Mouse (Mus musculus) spleen, adult 2 months (tissue): ENCODE results near the gene Vsx1. TPM values are rescaled to one million over a fixed set of nuclear protein-coding genes. Genes with fewer than 3 reads are reported as not detected.

Source experiments
- DNase-seq, 2 experiments: peaks; one replicate each; pipeline versions ENCODE4 v3.0.0 to v3.0.0-alpha.2; 2012 to 2021; ENCODE audit warnings: low spot score in 2 of 2, low read depth in 1 of 2
- H3K27ac ChIP-seq: fragments of 200-500 bp; 2 replicates; pipeline ENCODE4 v1.5.1; 2012; ENCODE audit warnings: low read length, inconsistent platforms; ENCODE audit not compliant: insufficient read depth
- H3K27me3 ChIP-seq: fragments of 200-500 bp; 2 replicates; pipeline ENCODE4 v1.6.1; 2012; ENCODE audit warnings: mild to moderate bottlenecking, moderate library complexity, low read length, inconsistent platforms; ENCODE audit not compliant: control insufficient read depth, insufficient read depth
- H3K36me3 ChIP-seq: fragments of 200-500 bp; 2 replicates; pipeline ENCODE4 v1.6.1; 2012; ENCODE audit warnings: mild to moderate bottlenecking, low read length, inconsistent platforms; ENCODE audit not compliant: control insufficient read depth, insufficient read depth
- H3K4me1 ChIP-seq: fragments of 200-500 bp; 2 replicates; pipeline ENCODE4 v1.6.1; 2011; ENCODE audit warnings: inconsistent platforms; ENCODE audit not compliant: control insufficient read depth, insufficient read depth, insufficient read length
- H3K4me3 ChIP-seq: fragments of 200-500 bp; 2 replicates; pipeline ENCODE4 v1.5.1; 2011; ENCODE audit warnings: mild to moderate bottlenecking, inconsistent platforms; ENCODE audit not compliant: insufficient read depth, insufficient read length; ENCODE audit errors: extremely low read depth
- CTCF ChIP-seq: fragments of 200-500 bp; IDR thresholded peaks from 2 replicates; pipeline ENCODE4 v1.5.1; 2011; ENCODE audit warnings: mild to moderate bottlenecking, inconsistent platforms; ENCODE audit not compliant: insufficient read depth, insufficient read length, insufficient replicate concordance; ENCODE audit errors: extremely low read depth
- POLR2A ChIP-seq: fragments of 200-500 bp; IDR thresholded peaks from 2 replicates; pipeline ENCODE4 v1.6.1; 2011; ENCODE audit warnings: low read depth, low read length, inconsistent platforms
- WGBS: fragments of 180-500 bp; shearing (Covaris S2); methylation state at CpG from one replicate; pipeline ENCODE4 v1.1.7; 2018; 5-methylcytosine and 5-hydroxymethylcytosine counted together
- polyA plus RNA-seq: library from polyadenylated mRNA; depleted of rRNA; stranded (reverse); fragments of >200 nt; gene quantifications from 2 replicates; pipeline ENCODE4 v1.2.3, GENCODE M21; 2012

Vsx1 gene
- polyA plus RNA-seq, 1 experiment: not detected

- WGBS: 46% methylated on average over 9 of the region's 9 CpGs
- no peak overlapping the region for H3K27ac ChIP-seq
- no peak overlapping the region for H3K4me3 ChIP-seq
- no peaks in the 10 kb centered on the region for H3K27me3 ChIP-seq
- H3K36me3 ChIP-seq: no peaks in the 10 kb centered on the region; the same call in 1 of the 2 replicates
- H3K4me1 ChIP-seq: peaks cover 16% of the 10 kb centered on the region; the same call in 1 of the 2 replicates
- TF ChIP-seq CTCF (no peak), POLR2A (no peak)
- DNase-seq: no peak
Observed at GRCm38 (mm10) chr2:150651366-150651765, 37.8 kb downstream of the Vsx1 start.

DNA sequence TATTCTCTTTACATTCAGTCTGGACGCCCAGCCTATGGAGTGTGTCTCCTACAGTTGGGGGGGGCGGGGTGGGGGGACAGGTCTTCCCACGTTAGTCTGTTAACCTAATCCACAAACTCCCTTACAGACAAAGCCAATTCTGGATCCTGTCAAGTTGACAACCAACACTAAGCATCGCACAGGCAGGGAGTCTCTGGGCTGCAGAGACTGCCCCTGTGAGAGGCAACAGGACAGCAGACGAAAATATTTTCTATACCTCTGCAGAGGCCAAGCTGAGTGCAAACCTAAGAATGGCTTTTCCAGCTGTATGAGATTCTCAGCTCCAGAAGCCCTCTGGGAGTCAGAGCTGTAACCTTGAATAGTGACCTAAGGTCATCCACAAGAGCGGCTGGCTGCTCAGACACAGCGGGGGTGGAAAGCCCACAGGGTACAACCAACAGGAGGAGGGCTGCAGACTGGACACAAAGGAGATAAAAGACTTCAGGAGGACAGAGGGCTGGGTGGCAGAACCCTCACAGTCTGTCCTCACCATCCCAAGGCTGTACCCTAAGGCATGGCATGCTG lies 38.6 kb downstream of the Vsx1 start:
- Histone ChIP-seq H3K27me3 (no peaks in the 10 kb centered on the region), H3K27ac (no peak overlapping the region), H3K4me3 (no peak overlapping the region), H3K4me1 (peaks cover 16% of the 10 kb centered on the region; the same call in 1 of the 2 replicates), H3K36me3 (no peaks in the 10 kb centered on the region; the same call in 1 of the 2 replicates)
- TF ChIP-seq POLR2A (no peak), CTCF (no peak)
- 86% methylated on average over 7 of the region's 7 CpGs for WGBS
- no peak for DNase-seq

- H3K4me3 ChIP-seq: no peak overlapping the region
- TF ChIP-seq CTCF (no peak), POLR2A (no peak)
- peaks cover 3% of the 10 kb centered on the region; the same call in 1 of the 2 replicates for H3K36me3 ChIP-seq
- H3K27me3 ChIP-seq: no peaks in the 10 kb centered on the region
- DNase-seq: no peak
- 73% methylated on average over 13 of the region's 13 CpGs for WGBS
- H3K4me1 ChIP-seq: peaks cover 19% of the 10 kb centered on the region; the same call in 1 of the 2 replicates
- no peak overlapping the region for H3K27ac ChIP-seq
Observed at GRCm38 (mm10) chr2:150648300-150648895, 40.8 kb downstream of the Vsx1 start.

DNA sequence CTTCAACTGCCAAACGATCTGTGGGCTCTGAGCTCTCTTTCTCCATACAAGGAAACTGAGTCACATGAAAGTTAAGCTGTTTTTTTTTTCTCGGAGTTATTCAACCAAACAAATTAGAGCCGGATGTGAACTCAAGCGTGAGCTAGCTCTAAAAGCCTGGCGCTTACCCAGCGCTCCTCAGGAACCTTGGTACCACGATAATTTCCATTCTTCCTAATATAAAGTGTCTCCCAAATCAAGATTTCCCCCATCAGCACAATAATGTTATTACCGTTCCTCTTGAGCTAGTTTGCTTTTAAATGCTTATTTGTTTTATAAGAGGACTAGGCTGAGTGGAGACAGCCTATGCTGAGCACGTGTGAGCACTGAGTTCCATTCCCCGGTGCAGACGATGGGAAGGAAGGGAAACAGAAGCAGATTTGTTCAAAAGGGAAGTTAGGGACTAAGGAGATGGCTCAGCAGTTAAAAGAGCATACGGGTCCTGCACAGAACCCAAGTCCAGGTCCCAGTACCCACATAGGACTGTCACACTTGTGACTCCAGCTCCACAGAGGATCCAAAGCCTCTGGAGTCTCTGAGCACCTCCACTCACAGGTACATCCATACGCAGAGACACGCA lies 41.4 kb downstream of the Vsx1 start:
- H3K36me3 ChIP-seq: peaks cover 3% of the 10 kb centered on the region
- no peak for DNase-seq
- TF ChIP-seq POLR2A (no peak), CTCF (no peak)
- H3K27ac ChIP-seq: no peak overlapping the region
- H3K4me3 ChIP-seq: no peak overlapping the region
- 50% methylated on average over 14 of the region's 14 CpGs for WGBS
- H3K4me1 ChIP-seq: peaks cover 19% of the 10 kb centered on the region; the same call in 1 of the 2 replicates
- no peaks in the 10 kb centered on the region for H3K27me3 ChIP-seq

- TF ChIP-seq CTCF (no peak), POLR2A (no peak)
- DNase-seq: no peak
- H3K4me1 ChIP-seq: peaks cover 19% of the 10 kb centered on the region; the same call in 1 of the 2 replicates
- H3K27ac ChIP-seq: no peak overlapping the region; the same call in 1 of the 2 replicates
- H3K4me3 ChIP-seq: no peak overlapping the region
- H3K36me3 ChIP-seq: peaks cover 9% of the 10 kb centered on the region
- no peaks in the 10 kb centered on the region for H3K27me3 ChIP-seq
- 39% methylated on average over 8 of the region's 8 CpGs for WGBS
Observed at GRCm38 (mm10) chr2:150646411-150647121, 42.6 kb downstream of the Vsx1 start.

DNA sequence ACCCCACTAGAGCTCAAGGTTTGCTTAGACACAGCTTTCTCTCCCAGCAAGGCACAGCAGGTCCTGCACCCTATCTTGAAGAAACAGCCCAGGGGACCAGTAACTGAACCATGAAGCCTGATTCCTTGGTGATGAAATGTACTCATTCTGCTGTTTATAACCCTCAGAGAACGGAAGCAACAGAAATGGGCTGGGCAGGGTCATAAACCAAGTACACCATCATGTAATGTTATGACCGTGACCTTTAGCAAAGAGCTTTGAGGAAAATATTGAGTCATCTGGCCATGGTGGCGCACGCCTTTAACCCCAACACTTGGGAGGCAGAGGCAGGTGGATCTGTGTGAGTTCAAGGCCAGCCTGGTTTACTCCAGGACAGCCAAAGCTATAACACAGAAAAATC lies 43.9 kb downstream of the Vsx1 start:
- WGBS: 63% methylated on average over 4 of the region's 4 CpGs
- no peak overlapping the region for H3K27ac ChIP-seq
- TF ChIP-seq POLR2A (no peak), CTCF (no peak)

More for the DNA sequence above, 43.9 kb downstream of the Vsx1 start:
- Histone ChIP-seq H3K36me3 (peaks cover 11% of the 10 kb centered on the region), H3K4me1 (peaks cover 19% of the 10 kb centered on the region; the same call in 1 of the 2 replicates), H3K4me3 (no peak overlapping the region), H3K27me3 (no peaks in the 10 kb centered on the region)
- DNase-seq: no peak
